Mouse (Mus musculus) liver, embryonic 14.5 days (tissue): ENCODE measurements around the gene Sytl3. TPM values are rescaled to one million over a fixed set of nuclear protein-coding genes. Genes with fewer than 3 reads are reported as not detected.
"Not testable (repeated sequence)": the region's sequence is repeated elsewhere in the genome, so short reads cannot be mapped to it uniquely, and the experiment has no call there.

Experiments
- ATAC-seq: fragments of 200-750 bp; cut with Nextera tagmentation; 2 replicates; pipeline ENCODE4 v1.8.0; 2017; ENCODE audit warnings: moderate number of reproducible peaks, mild to moderate bottlenecking, moderate library complexity; ENCODE audit not compliant: insufficient read depth
- DNase-seq, 3 experiments: peaks; one replicate each; pipeline ENCODE4 v3.0.0-alpha.2; 2012 to 2013; ENCODE audit warnings: low read depth in 3 of 3, low spot score in 3 of 3
- H3K27ac ChIP-seq: fragments of 300-500 bp; sonication (generic); 2 replicates; pipeline ENCODE4 v1.5.1; 2014; ENCODE audit warnings: moderate library complexity, mild to moderate bottlenecking, control low read depth, inconsistent platforms
- H3K27me3 ChIP-seq: fragments of 300-500 bp; sonication (generic); 2 replicates; pipeline ENCODE4 v1.6.1; 2014; ENCODE audit warnings: mild to moderate bottlenecking, low read length, moderate library complexity; ENCODE audit not compliant: control insufficient read depth, insufficient read depth
- H3K36me3 ChIP-seq: fragments of 300-500 bp; sonication (generic); replicated peaks from 2 replicates; pipeline ENCODE4 v1.6.1; 2014; ENCODE audit warnings: low read depth; ENCODE audit not compliant: control insufficient read depth, insufficient read depth
- H3K4me1 ChIP-seq, 2 experiments: fragments of 200-500 bp in 1 of 2; fragments of 300-500 bp in 1 of 2; sonication (generic) in 1 of 2; replicated peaks; 2 replicates each; pipeline ENCODE4 v1.6.1; 2012 to 2014; ENCODE audit warnings: antibody characterized with exemption in 1 of 2, inconsistent platforms in 1 of 2, low read length in 1 of 2; ENCODE audit not compliant: control insufficient read depth in 2 of 2, insufficient read depth in 2 of 2
- H3K4me2 ChIP-seq: fragments of 300-500 bp; sonication (generic); 2 replicates; pipeline ENCODE4 v1.6.1; 2014; ENCODE audit warnings: low read depth, mild to moderate bottlenecking, control low read depth, moderate library complexity
- H3K4me3 ChIP-seq, 2 experiments: fragments of 200-500 bp in 1 of 2; fragments of 300-500 bp in 1 of 2; sonication (generic) in 1 of 2; 2 replicates each; pipeline ENCODE4 v1.5.1; 2012 to 2014; ENCODE audit warnings: low read depth in 2 of 2, low read length in 2 of 2, mild to moderate bottlenecking in 2 of 2, control low read depth in 1 of 2, inconsistent platforms in 1 of 2, moderate library complexity in 1 of 2; ENCODE audit not compliant: insufficient read depth in 1 of 2
- H3K9ac ChIP-seq: fragments of 300-500 bp; sonication (generic); replicated peaks from 2 replicates; pipeline ENCODE4 v1.6.1; 2014; ENCODE audit warnings: mild to moderate bottlenecking, control low read depth, moderate library complexity
- H3K9me3 ChIP-seq: fragments of 300-500 bp; sonication (generic); 2 replicates; pipeline ENCODE4 v1.6.1; 2016; ENCODE audit warnings: low read length, mixed read lengths; ENCODE audit not compliant: control insufficient read depth
- CTCF ChIP-seq: IDR thresholded peaks from 2 replicates; pipeline ENCODE4 v1.5.1; 2016; ENCODE audit warnings: antibody characterized with exemption, low read depth, control low read depth
- EP300 ChIP-seq: IDR thresholded peaks from 2 replicates; pipeline ENCODE4 v1.6.1; 2016; ENCODE audit warnings: antibody characterized with exemption, low read depth
- WGBS: fragments of 180-500 bp; shearing (Covaris S2); extraction: QIAGEN DNeasy Blood & Tissue Kit; methylation state at CpG from one replicate; pipeline ENCODE4 v1.1.7; 2014; ENCODE audit not compliant: insufficient replicate concordance; 5-methylcytosine and 5-hydroxymethylcytosine counted together
- polyA plus RNA-seq, 2 experiments: library from polyadenylated mRNA; depleted of rRNA in 1 of 2; stranded (reverse) in 1 of 2; unstranded in 1 of 2; fragments of >200 nt; fragmentation: Nextera tagmentation in 1 of 2; extraction: Ambion mirVana in 1 of 2; gene quantifications; 2 replicates each; pipeline versions ENCODE4 v1.2.1 to v1.2.3; 2012 to 2014

Gene Sytl3
- polyA plus RNA-seq, 2 experiments, result 0.06 TPM; not detected in 1

DNA sequence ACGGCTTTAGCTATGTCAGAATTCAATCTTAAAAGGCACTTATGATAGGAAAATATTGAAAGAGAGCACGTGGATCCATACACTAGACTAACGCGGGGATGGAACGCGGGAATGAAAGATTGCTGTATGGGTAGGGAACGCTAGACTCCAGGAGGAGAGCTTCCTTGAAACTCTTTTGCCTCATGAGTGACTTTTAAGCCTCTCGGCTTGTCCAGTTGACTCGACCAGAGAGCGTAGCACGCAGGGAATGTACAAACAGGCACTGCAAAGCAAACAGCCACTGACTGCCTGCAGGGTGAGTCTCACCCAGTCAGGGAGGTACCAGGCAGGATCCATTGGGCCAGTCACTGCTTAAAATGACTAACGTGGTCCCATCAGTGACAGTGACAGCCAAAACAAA lies 36.9 kb upstream of the Sytl3 start:
- not testable (repeated sequence) for H3K36me3 ChIP-seq, H3K4me3 ChIP-seq, DNase-seq, ATAC-seq, H3K9ac ChIP-seq, H3K4me1 ChIP-seq, H3K27me3 ChIP-seq, H3K4me2 ChIP-seq, H3K9me3 ChIP-seq, H3K27ac ChIP-seq
- WGBS, result 72% methylated on average over 11 of the region's 12 CpGs

DNA sequence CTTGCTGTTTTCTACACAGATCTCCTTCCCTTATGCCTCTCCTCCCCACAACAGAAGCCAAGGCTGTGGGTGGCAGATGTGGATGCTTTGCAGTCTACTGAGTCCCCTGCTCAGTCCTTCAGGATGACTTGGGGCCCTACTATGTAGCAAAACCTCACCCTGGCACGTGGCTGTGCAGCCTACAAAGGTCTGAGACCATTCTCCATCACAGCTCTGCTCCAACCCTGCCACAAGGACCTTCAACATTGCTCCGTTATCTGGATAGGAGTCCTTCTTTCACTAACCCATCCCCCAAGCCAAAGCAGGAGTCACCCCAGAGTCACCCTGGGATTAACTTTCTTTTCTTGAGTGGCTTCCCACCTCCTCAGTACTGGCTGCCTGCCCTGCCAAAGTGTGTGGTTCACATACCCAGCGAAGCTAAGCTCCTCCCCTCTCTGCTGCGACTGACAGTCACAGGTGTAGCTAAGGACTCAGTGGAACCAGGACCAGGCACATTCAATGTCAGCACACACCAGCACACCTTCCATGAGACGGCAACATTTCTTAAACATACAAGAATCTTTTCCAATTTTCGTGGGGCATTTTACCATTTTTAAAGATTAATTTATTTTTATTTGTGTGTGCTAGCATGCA lies 33.9 kb upstream of the Sytl3 start:
- H3K9ac ChIP-seq, DNase-seq, H3K4me3 ChIP-seq, H3K27me3 ChIP-seq, H3K27ac ChIP-seq, H3K4me2 ChIP-seq, H3K36me3 ChIP-seq, H3K9me3 ChIP-seq, ATAC-seq, H3K4me1 ChIP-seq: not testable (repeated sequence)
- WGBS, result 13% methylated on average over 1 of the region's 6 CpGs

DNA sequence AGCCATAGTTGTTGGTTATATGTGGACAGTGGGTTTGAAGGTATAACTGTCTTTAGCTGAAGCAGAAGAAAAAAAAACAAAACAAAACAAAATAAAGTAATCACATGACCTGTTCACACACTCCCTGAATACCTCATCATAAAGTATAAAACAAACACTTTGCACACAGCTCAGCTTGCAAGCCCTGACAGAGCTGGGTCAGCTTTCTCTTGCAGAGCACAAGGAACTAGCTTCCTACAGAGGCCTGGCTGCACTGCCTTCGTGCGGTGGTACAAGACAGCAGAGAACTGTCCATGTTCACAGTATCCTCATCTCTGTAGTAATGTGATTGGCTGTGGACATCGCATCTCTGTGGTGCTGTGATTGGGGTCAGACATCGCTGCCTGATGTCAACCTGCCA lies 28.5 kb upstream of the Sytl3 start:
- H3K9ac ChIP-seq, ATAC-seq, H3K36me3 ChIP-seq, H3K27me3 ChIP-seq, H3K27ac ChIP-seq, H3K4me2 ChIP-seq, H3K4me3 ChIP-seq, DNase-seq, H3K4me1 ChIP-seq, H3K9me3 ChIP-seq: not testable (repeated sequence)
- WGBS, result 78% methylated on average over 4 of the region's 4 CpGs

DNA sequence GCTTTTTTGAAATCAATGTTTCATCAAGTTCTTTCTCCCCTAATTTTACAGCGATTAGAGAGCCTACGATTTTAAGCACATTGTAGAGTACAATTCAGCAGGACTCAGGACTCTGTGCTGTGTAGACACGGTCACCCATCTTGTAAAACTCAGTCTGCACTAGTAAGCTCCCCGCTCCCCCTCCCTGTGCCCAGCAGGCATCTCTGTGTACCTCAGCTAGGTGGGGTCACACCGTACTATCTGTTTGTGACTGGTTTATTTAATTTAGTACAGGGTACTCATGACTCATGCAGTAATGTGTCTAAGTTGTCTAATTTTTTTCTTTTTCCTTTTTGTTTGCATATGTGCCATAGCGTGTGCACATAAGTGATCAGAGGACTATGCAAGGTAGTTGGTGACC lies 26.0 kb upstream of the Sytl3 start:
- not testable (repeated sequence) for H3K9ac ChIP-seq, H3K27ac ChIP-seq, H3K36me3 ChIP-seq, H3K4me1 ChIP-seq, H3K9me3 ChIP-seq, H3K27me3 ChIP-seq, H3K4me3 ChIP-seq, H3K4me2 ChIP-seq, ATAC-seq, DNase-seq
- WGBS, result 59% methylated on average over 6 of the region's 6 CpGs

DNA sequence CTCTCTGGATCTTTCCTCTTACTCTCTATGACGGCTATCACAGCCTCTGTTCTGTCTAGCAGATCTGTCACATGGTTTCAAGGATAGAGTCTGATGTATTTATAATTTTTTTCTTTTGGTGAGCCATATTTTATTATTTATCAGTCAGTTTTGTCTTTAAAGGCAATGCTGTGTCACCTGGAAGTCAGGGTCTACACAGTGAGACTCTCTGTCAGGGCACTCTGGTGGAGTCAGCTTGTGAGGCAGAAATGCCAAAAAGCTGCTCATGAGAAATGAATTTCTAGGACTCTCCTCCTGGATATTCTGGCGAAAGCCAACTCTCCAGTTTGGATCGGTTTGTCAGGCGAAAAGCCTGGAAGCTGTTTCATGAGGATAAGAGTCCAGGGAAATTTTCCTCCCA lies 23.1 kb upstream of the Sytl3 start:
- DNase-seq, H3K36me3 ChIP-seq, H3K4me2 ChIP-seq, H3K27ac ChIP-seq, H3K9ac ChIP-seq, H3K27me3 ChIP-seq, ATAC-seq, H3K4me1 ChIP-seq, H3K4me3 ChIP-seq, H3K9me3 ChIP-seq: not testable (repeated sequence)
- WGBS, result 67% methylated on average over 1 of the region's 4 CpGs

DNA sequence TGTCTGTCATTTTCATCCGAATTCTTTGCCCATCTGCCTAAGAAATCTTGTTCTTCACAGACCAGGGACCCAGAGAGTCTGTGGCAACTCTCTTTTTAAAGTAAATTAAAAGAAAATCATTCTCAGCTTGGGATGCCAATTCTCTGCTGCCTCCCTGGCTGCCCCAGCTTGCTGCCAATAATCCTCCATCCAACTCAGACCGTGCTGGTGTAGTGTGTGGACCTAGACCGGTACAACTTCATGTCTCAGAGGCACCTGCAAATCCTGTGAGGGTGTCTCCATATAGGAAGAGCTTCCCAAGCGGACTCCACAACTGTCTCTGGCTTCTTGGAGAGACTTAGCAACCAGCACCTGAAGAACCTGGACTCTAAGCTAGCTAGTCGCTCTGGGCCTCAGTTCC lies 22.0 kb upstream of the Sytl3 start:
- DNase-seq (no peak), ATAC-seq (no peak)
- no peak overlapping the region for H3K4me3 ChIP-seq
- H3K27me3 ChIP-seq, result no peaks in the 10 kb centered on the region
- no peak for TF ChIP-seq CTCF
- TF ChIP-seq EP300, result no peak
- 57% methylated on average over 5 of the region's 5 CpGs for WGBS
- no peak overlapping the region for H3K27ac ChIP-seq
- H3K36me3 ChIP-seq, result no peaks in the 10 kb centered on the region
- H3K4me1 ChIP-seq, result no peaks in the 10 kb centered on the region
- H3K9ac ChIP-seq, result no peak overlapping the region
- H3K4me2 ChIP-seq, result no peak overlapping the region
- H3K9me3 ChIP-seq, result no peaks in the 10 kb centered on the region

DNA sequence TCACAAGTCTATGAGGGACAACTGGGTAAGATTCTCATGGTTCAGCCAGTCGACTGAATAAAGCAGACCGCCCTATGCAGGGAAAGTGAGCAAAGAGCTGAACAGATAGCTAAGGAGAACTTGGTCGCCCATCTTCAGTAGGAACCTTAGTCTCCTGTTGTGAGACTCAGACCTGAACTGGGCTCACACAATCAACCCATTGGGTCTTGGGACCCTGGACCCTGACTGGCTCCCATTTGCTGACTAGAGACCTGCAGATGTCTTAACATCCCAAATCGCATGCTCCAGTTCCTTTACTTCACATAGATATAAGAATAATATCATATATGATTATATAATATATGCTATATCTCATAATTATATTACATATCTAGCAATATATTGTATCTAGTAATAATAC lies 21.5 kb upstream of the Sytl3 start:
- H3K9ac ChIP-seq, H3K4me1 ChIP-seq, H3K4me2 ChIP-seq, DNase-seq, H3K27me3 ChIP-seq, H3K27ac ChIP-seq, H3K9me3 ChIP-seq, ATAC-seq, H3K4me3 ChIP-seq, H3K36me3 ChIP-seq: not testable (repeated sequence)
- 79% methylated on average over 3 of the region's 4 CpGs for WGBS

DNA sequence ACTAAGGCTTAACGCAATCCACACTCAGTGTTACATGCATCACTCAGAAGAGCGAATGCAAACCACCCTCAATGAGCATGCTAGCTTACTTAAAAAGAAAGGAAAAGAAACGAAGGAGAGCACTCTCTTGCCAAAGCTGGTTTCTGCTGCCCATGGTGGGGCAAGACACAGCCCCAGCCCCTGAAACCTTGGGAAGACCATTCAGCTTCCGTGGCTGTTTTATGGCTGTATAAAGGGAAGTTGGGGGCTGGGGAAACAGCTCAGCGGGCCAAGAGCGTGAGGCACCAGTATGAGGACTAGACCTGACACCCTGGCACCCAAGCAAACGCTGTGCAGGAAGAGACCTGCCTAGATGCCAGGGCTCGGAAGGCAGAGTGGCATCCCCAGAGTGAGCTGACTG lies 20.4 kb upstream of the Sytl3 start:
- not testable (repeated sequence) for H3K4me2 ChIP-seq, H3K4me3 ChIP-seq, H3K4me1 ChIP-seq, H3K27ac ChIP-seq, ATAC-seq, H3K36me3 ChIP-seq, H3K9me3 ChIP-seq, DNase-seq, H3K9ac ChIP-seq, H3K27me3 ChIP-seq
- 49% methylated on average over 8 of the region's 8 CpGs for WGBS
